Mouse (Mus musculus) cortical plate, adult 2 months (tissue): Measurements from ENCODE around the gene Adamts18.

Source experiments
- CTCF ChIP-seq: fragments of 200-500 bp; IDR thresholded peaks from 2 replicates; pipeline ENCODE4 v1.5.1; 2011; ENCODE audit warnings: mild to moderate bottlenecking, control low read depth, low read length; ENCODE audit not compliant: insufficient read depth; ENCODE audit errors: extremely low read depth
- POLR2A ChIP-seq: fragments of 200-500 bp; IDR thresholded peaks from 2 replicates; pipeline ENCODE4 v1.6.1; 2011; ENCODE audit warnings: mild to moderate bottlenecking, low read length, control low read depth; ENCODE audit not compliant: insufficient read depth; ENCODE audit errors: extremely low read depth

GRCm38 (mm10) chr8:113872436-113872835, 23.9 kb upstream of the Adamts18 start:
- TF ChIP-seq POLR2A (no peak), CTCF (no peak)
